Mouse (Mus musculus) forebrain, embryonic 10.5 days (tissue): ENCODE measurements at regions not wholly inside any gene's neighbourhood (a gene's known extent, or its start where the extent isn't known, plus 50 kb on each side); places are given as distances from the start of the nearest gene placed in this dataset.
"Not testable (repeated sequence)": the region's sequence is repeated elsewhere in the genome, so short reads cannot be mapped to it uniquely, and the experiment has no call there.

ENCODE experiments used
- DNase-seq: peaks from one replicate; pipeline ENCODE4 v3.0.0-alpha.2; 2017; ENCODE audit warnings: low spot score; ENCODE audit errors: extremely low spot score
- H3K27ac ChIP-seq: fragments of 300-500 bp; sonication (generic); 2 replicates; pipeline ENCODE4 v1.5.1; 2016; ENCODE audit warnings: mild to moderate bottlenecking
- H3K27me3 ChIP-seq: fragments of 300-500 bp; sonication (generic); 2 replicates; pipeline ENCODE4 v1.6.1; 2016; ENCODE audit warnings: mild to moderate bottlenecking; ENCODE audit not compliant: poor library complexity, severe bottlenecking
- H3K36me3 ChIP-seq: fragments of 300-500 bp; sonication (generic); replicated peaks from 2 replicates; pipeline ENCODE4 v1.6.1; 2016; ENCODE audit warnings: mild to moderate bottlenecking, moderate library complexity
- H3K4me1 ChIP-seq: fragments of 300-500 bp; sonication (generic); 2 replicates; pipeline ENCODE4 v1.6.1; 2016
- H3K4me3 ChIP-seq: fragments of 300-500 bp; sonication (generic); 2 replicates; pipeline ENCODE4 v1.5.1; 2016; ENCODE audit warnings: mild to moderate bottlenecking, moderate library complexity
- H3K9me3 ChIP-seq: fragments of 300-500 bp; sonication (generic); 2 replicates; pipeline ENCODE4 v1.6.1; 2016; ENCODE audit warnings: mild to moderate bottlenecking, moderate library complexity
- WGBS: fragments of 180-500 bp; shearing (Covaris S2); methylation state at CpG from one replicate; pipeline ENCODE4 v1.1.7; 2016; 5-methylcytosine and 5-hydroxymethylcytosine counted together

DNA sequence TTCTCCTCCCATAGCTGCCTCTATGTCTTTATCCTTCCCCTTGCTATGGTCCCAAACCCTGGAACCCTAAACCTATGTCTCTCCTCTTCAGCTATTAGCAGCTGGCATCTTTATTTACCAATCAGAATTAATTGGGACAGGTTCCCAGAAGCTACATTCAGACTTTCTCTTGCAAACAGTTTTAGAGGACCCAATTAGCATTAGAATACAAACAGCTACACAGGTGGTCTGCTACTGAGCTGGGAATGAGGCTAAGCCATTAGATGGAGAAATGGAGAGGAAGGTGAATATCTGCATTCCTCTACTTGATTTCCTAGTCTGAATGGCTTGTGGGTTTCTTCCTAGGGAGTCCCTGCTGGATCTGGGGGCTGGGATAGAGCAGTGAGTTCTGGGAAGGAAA, 611.9 kb downstream of the A830018L16Rik start:
- peaks cover 8% of the 10 kb centered on the region for H3K4me1 ChIP-seq
- H3K27me3 ChIP-seq = no peaks in the 10 kb centered on the region
- no peaks in the 10 kb centered on the region for H3K36me3 ChIP-seq
- no peak overlapping the region for H3K4me3 ChIP-seq
- DNase-seq = no peak
- 0 out of 2 replicates have a peak, but pooled peaks cover 3% of the 10 kb centered on the region for H3K9me3 ChIP-seq
- no peak overlapping the region for H3K27ac ChIP-seq

DNA sequence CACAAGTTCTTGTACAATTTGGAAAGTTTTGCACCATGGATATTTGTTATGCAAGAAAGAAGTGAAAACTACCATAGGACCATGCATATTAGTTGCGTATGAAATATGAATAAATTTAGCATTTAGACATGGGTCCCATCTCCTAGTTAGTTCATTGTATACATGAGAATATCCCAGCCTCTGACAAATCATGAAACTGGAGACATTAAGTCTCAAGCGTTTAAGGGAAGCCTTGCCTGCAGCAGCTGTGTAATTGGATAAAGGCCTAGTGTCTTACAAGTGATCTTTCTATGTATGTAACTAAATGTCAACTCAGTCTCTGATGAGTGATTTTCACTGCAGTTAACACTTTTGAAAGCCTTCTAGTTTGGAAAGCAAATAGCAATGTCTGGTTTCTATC, 613.5 kb downstream of the A830018L16Rik start:
- 76% methylated on average over 2 of the region's 2 CpGs for WGBS
- no peak overlapping the region for H3K27ac ChIP-seq
- no peak for DNase-seq
- H3K36me3 ChIP-seq = no peaks in the 10 kb centered on the region
- no peak overlapping the region for H3K4me3 ChIP-seq
- no peaks in the 10 kb centered on the region for H3K27me3 ChIP-seq
- 0 out of 2 replicates have a peak, but pooled peaks cover 3% of the 10 kb centered on the region for H3K9me3 ChIP-seq
- peaks cover 8% of the 10 kb centered on the region for H3K4me1 ChIP-seq

- no peak for DNase-seq
- no peaks in the 10 kb centered on the region for H3K36me3 ChIP-seq
- no peaks in the 10 kb centered on the region for H3K9me3 ChIP-seq
- H3K4me1 ChIP-seq = peaks cover 8% of the 10 kb centered on the region
- no peak overlapping the region for H3K27ac ChIP-seq
- no peaks in the 10 kb centered on the region for H3K27me3 ChIP-seq
- WGBS = 78% methylated on average over 4 of the region's 4 CpGs
- no peak overlapping the region for H3K4me3 ChIP-seq
Observed at GRCm38 (mm10) chr1:12028074-12028473, 614.2 kb downstream of the A830018L16Rik start.

- DNase-seq = no peak
- Histone ChIP-seq H3K27ac (no peak overlapping the region), H3K4me3 (no peak overlapping the region), H3K9me3 (no peaks in the 10 kb centered on the region), H3K27me3 (peaks cover 51% of the 10 kb centered on the region), H3K36me3 (no peaks in the 10 kb centered on the region), H3K4me1 (peaks cover 21% of the 10 kb centered on the region)
- WGBS = 90% methylated on average over 8 of the region's 8 CpGs
Observed at GRCm38 (mm10) chr1:12051931-12052482, 638.1 kb downstream of the A830018L16Rik start.

- peak; percentile 56 for DNase-seq
- Histone ChIP-seq H3K4me3 (no peak overlapping the region), H3K27me3 (peaks cover 75% of the 10 kb centered on the region), H3K9me3 (no peaks in the 10 kb centered on the region), H3K36me3 (no peaks in the 10 kb centered on the region), H3K27ac (no peak overlapping the region), H3K4me1 (peaks cover 25% of the 10 kb centered on the region)
- 31% methylated on average over 3 of the region's 3 CpGs for whole genome bisulfite sequencing
Observed at GRCm38 (mm10) chr1:12055865-12056560, 642.1 kb downstream of the A830018L16Rik start.

GRCm38 (mm10) chr1:12065016-12065513, 651.2 kb downstream of the A830018L16Rik start:
- DNase-seq = no peak
- WGBS = 93% methylated on average over 6 of the region's 6 CpGs

GRCm38 (mm10) chr1:12092564-12093504, 678.9 kb downstream of the A830018L16Rik start:
- Histone ChIP-seq H3K36me3 (no peaks in the 10 kb centered on the region), H3K27ac (no peak overlapping the region), H3K9me3 (no peaks in the 10 kb centered on the region), H3K4me1 (no peaks in the 10 kb centered on the region), H3K4me3 (no peak overlapping the region), H3K27me3 (no peaks in the 10 kb centered on the region)
- no peak for DNase-seq
- WGBS = 96% methylated on average over 1 of the region's 1 CpGs

More at GRCm38 (mm10) chr1:12065016-12065513, 651.2 kb downstream of the A830018L16Rik start:
- 0 out of 2 replicates have a peak, but pooled peaks cover 8% of the 10 kb centered on the region for H3K4me1 ChIP-seq
- H3K9me3 ChIP-seq = no peaks in the 10 kb centered on the region
- H3K27ac ChIP-seq = no peak overlapping the region
- no peaks in the 10 kb centered on the region for H3K36me3 ChIP-seq
- H3K4me3 ChIP-seq = no peak overlapping the region
- peaks cover 9% of the 10 kb centered on the region; the same call in 1 of the 2 replicates for H3K27me3 ChIP-seq

GRCm38 (mm10) chr1:12115041-12115828, 701.3 kb downstream of the A830018L16Rik start:
- no peak overlapping the region for H3K4me3 ChIP-seq
- no peak overlapping the region for H3K27ac ChIP-seq
- no peaks in the 10 kb centered on the region for H3K36me3 ChIP-seq
- H3K4me1 ChIP-seq = no peaks in the 10 kb centered on the region
- DNase-seq = no peak
- no peaks in the 10 kb centered on the region for H3K9me3 ChIP-seq
- no peaks in the 10 kb centered on the region for H3K27me3 ChIP-seq

- no peak overlapping the region for H3K27ac ChIP-seq
- H3K27me3 ChIP-seq = no peaks in the 10 kb centered on the region
- 93% methylated on average over 4 of the region's 4 CpGs for WGBS
- no peaks in the 10 kb centered on the region for H3K9me3 ChIP-seq
- no peak overlapping the region for H3K4me3 ChIP-seq
- no peak for DNase-seq
- H3K36me3 ChIP-seq = no peaks in the 10 kb centered on the region
- H3K4me1 ChIP-seq = no peaks in the 10 kb centered on the region
Observed at GRCm38 (mm10) chr1:12117083-12117482, 703.2 kb downstream of the A830018L16Rik start.

DNA sequence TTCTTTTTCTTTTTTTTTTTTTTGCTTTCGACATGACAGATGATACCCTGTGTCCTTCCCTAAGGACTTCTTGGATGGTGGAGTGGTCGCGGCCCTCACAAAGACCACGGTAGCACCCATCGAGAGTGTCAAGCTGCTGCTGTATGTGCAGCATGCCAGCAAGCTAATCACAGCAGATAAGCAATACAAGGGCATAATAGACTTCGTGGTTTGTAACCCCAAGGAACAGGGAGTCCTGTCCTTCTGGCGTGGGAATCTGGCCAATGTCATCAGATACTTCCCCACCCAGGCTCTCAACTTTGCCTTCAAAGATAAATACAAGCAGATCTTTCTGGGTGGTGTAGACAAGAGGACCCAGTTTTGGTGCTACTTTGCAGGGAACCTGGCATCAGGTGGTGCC, 707.0 kb downstream of the A830018L16Rik start:
- Histone ChIP-seq H3K27me3 (no peaks in the 10 kb centered on the region), H3K36me3 (no peaks in the 10 kb centered on the region), H3K4me3 (no peak overlapping the region), H3K27ac (no peak overlapping the region), H3K4me1 (no peaks in the 10 kb centered on the region), H3K9me3 (no peaks in the 10 kb centered on the region)
- 94% methylated on average over 7 of the region's 7 CpGs for WGBS
- no peak for DNase-seq

GRCm38 (mm10) chr1:12126611-12127010, 712.7 kb downstream of the A830018L16Rik start:
- H3K4me1 ChIP-seq, H3K27me3 ChIP-seq, H3K9me3 ChIP-seq, H3K27ac ChIP-seq, H3K4me3 ChIP-seq, DNase-seq, H3K36me3 ChIP-seq: not testable (repeated sequence)
- 25% methylated on average over 2 of the region's 2 CpGs for WGBS

DNA sequence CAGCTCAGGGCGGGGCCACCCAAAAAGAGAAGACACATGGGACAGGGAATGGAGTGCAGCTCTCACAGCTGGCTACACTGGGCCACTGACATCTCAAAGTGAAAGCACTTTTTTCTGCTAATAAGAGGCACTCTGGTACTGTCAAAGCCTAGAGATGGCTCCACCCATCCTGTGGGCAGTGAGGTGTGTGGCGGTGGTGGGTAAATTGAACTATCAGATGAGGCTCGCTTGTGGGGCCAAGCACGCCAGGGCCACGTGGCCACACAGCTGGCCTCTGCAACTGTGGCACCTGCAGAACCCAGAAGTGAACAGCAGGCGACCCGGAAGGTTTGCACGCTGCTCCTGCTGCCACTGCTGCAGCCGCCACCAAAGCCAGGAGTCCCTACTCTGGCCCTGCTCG, 756.6 kb downstream of the A830018L16Rik start:
- H3K36me3 ChIP-seq = no peaks in the 10 kb centered on the region
- WGBS = 93% methylated on average over 10 of the region's 10 CpGs
- no peaks in the 10 kb centered on the region for H3K9me3 ChIP-seq
- H3K27ac ChIP-seq = no peak overlapping the region
- no peaks in the 10 kb centered on the region for H3K27me3 ChIP-seq
- no peaks in the 10 kb centered on the region for H3K4me1 ChIP-seq
- no peak for DNase-seq
- H3K4me3 ChIP-seq = no peak overlapping the region
